Mouse (Mus musculus): ENCODE data around the gene Dido1. TPM values are rescaled to one million over a fixed set of nuclear protein-coding genes. Genes with fewer than 3 reads are reported as not detected.

Gene Dido1
- polyA plus RNA-seq, 1 experiment: 26.6 TPM

- Histone ChIP-seq H3K36me3 (ENCODE audit: control insufficient read depth, insufficient read depth, low read length) (no peaks in the 10 kb centered on the region), H3K4me3 (ENCODE audit: control insufficient read depth, low read depth, low read length) (no peak overlapping the region), H3K4me1 (ENCODE audit: control insufficient read depth, insufficient read depth, low read length) (peaks cover under 1% of the 10 kb centered on the region), H3K27me3 (ENCODE audit: control insufficient read depth, insufficient read depth, low read length) (no peaks in the 10 kb centered on the region), H3K27ac (ENCODE audit: control insufficient read depth, insufficient read depth, low read depth, low read length) (no peak overlapping the region)
- TF ChIP-seq CTCF (IDR thresholded peaks at IDR 0.05; ENCODE audit: control insufficient read depth, insufficient read depth, insufficient replicate concordance, low read depth, low read length): no peak
- no peak for TF ChIP-seq POLR2A (IDR thresholded peaks at IDR 0.05; ENCODE audit: control insufficient read depth, low read depth, low read length)
These were observed 22.2 kb upstream of the Dido1 start for GRCm38 (mm10) chr2:180731984-180732383.

GRCm38 (mm10) chr2:180731036-180731435, 21.2 kb upstream of the Dido1 start:
- no peaks in the 10 kb centered on the region for H3K36me3 ChIP-seq (ENCODE audit: control insufficient read depth, insufficient read depth, low read length)
- H3K4me1 ChIP-seq (ENCODE audit: control insufficient read depth, insufficient read depth, low read length): peaks cover 7% of the 10 kb centered on the region
- no peak overlapping the region for H3K27ac ChIP-seq (ENCODE audit: control insufficient read depth, insufficient read depth, low read depth, low read length)
- TF ChIP-seq POLR2A (IDR thresholded peaks at IDR 0.05; ENCODE audit: control insufficient read depth, low read depth, low read length): no peak
- no peak for TF ChIP-seq CTCF (IDR thresholded peaks at IDR 0.05; ENCODE audit: control insufficient read depth, insufficient read depth, insufficient replicate concordance, low read depth, low read length)
- no peaks in the 10 kb centered on the region for H3K27me3 ChIP-seq (ENCODE audit: control insufficient read depth, insufficient read depth, low read length)
- H3K4me3 ChIP-seq (ENCODE audit: control insufficient read depth, low read depth, low read length): no peak overlapping the region

GRCm38 (mm10) chr2:180727613-180728021, 17.8 kb upstream of the Dido1 start:
- Histone ChIP-seq H3K4me3 (ENCODE audit: control insufficient read depth, low read depth, low read length) (no peak overlapping the region), H3K4me1 (ENCODE audit: control insufficient read depth, insufficient read depth, low read length) (peaks cover 23% of the 10 kb centered on the region), H3K27me3 (ENCODE audit: control insufficient read depth, insufficient read depth, low read length) (no peaks in the 10 kb centered on the region), H3K27ac (ENCODE audit: control insufficient read depth, insufficient read depth, low read depth, low read length) (no peak overlapping the region), H3K36me3 (ENCODE audit: control insufficient read depth, insufficient read depth, low read length) (no peaks in the 10 kb centered on the region)
- no peak for TF ChIP-seq POLR2A (IDR thresholded peaks at IDR 0.05; ENCODE audit: control insufficient read depth, low read depth, low read length)
- TF ChIP-seq CTCF (IDR thresholded peaks at IDR 0.05; ENCODE audit: control insufficient read depth, insufficient read depth, insufficient replicate concordance, low read depth, low read length): no peak

- Histone ChIP-seq H3K36me3 (ENCODE audit: control insufficient read depth, insufficient read depth, low read length) (no peaks in the 10 kb centered on the region), H3K27ac (ENCODE audit: control insufficient read depth, insufficient read depth, low read depth, low read length) (no peak overlapping the region), H3K27me3 (ENCODE audit: control insufficient read depth, insufficient read depth, low read length) (no peaks in the 10 kb centered on the region), H3K4me1 (ENCODE audit: control insufficient read depth, insufficient read depth, low read length) (peaks cover 23% of the 10 kb centered on the region), H3K4me3 (ENCODE audit: control insufficient read depth, low read depth, low read length) (no peak overlapping the region)
- TF ChIP-seq POLR2A (IDR thresholded peaks at IDR 0.05; ENCODE audit: control insufficient read depth, low read depth, low read length) (no peak), CTCF (IDR thresholded peaks at IDR 0.05; ENCODE audit: control insufficient read depth, insufficient read depth, insufficient replicate concordance, low read depth, low read length) (no peak)
These were observed 17.1 kb upstream of the Dido1 start for GRCm38 (mm10) chr2:180726658-180727442.

GRCm38 (mm10) chr2:180725856-180726629, 16.2 kb upstream of the Dido1 start:
- Histone ChIP-seq H3K4me1 (ENCODE audit: control insufficient read depth, insufficient read depth, low read length) (peaks cover 23% of the 10 kb centered on the region), H3K27me3 (ENCODE audit: control insufficient read depth, insufficient read depth, low read length) (no peaks in the 10 kb centered on the region), H3K36me3 (ENCODE audit: control insufficient read depth, insufficient read depth, low read length) (no peaks in the 10 kb centered on the region; the same call in none of the 2 replicates), H3K27ac (ENCODE audit: control insufficient read depth, insufficient read depth, low read depth, low read length) (peak overlapping the region; percentile 80), H3K4me3 (ENCODE audit: control insufficient read depth, low read depth, low read length) (peak overlapping the region; percentile 76)
- TF ChIP-seq CTCF (IDR thresholded peaks at IDR 0.05; ENCODE audit: control insufficient read depth, insufficient read depth, insufficient replicate concordance, low read depth, low read length) (no peak), POLR2A (IDR thresholded peaks at IDR 0.05; ENCODE audit: control insufficient read depth, low read depth, low read length) (no peak)

GRCm38 (mm10) chr2:180725414-180725778, 15.6 kb upstream of the Dido1 start:
- Histone ChIP-seq H3K4me3 (ENCODE audit: control insufficient read depth, low read depth, low read length) (peak overlapping the region; percentile 76), H3K27ac (ENCODE audit: control insufficient read depth, insufficient read depth, low read depth, low read length) (peak overlapping the region; percentile 80)

More at GRCm38 (mm10) chr2:180725414-180725778, 15.6 kb upstream of the Dido1 start:
- H3K4me1 ChIP-seq (ENCODE audit: control insufficient read depth, insufficient read depth, low read length): peaks cover 23% of the 10 kb centered on the region
- TF ChIP-seq CTCF (IDR thresholded peaks at IDR 0.05; ENCODE audit: control insufficient read depth, insufficient read depth, insufficient replicate concordance, low read depth, low read length) (no peak), POLR2A (IDR thresholded peaks at IDR 0.05; ENCODE audit: control insufficient read depth, low read depth, low read length) (no peak)
- H3K27me3 ChIP-seq (ENCODE audit: control insufficient read depth, insufficient read depth, low read length): no peaks in the 10 kb centered on the region
- H3K36me3 ChIP-seq (ENCODE audit: control insufficient read depth, insufficient read depth, low read length): no peaks in the 10 kb centered on the region; the same call in none of the 2 replicates
